Mouse (Mus musculus) kidney, postnatal 4 days (tissue): ENCODE measurements around the gene Cic.
"Not testable (repeated sequence)": the region's sequence is repeated elsewhere in the genome, so short reads cannot be mapped to it uniquely, and the experiment has no call there.

ENCODE experiments used
- DNase-seq, 2 experiments: peaks; one replicate each; pipeline ENCODE4 v3.0.0; 2021; ENCODE audit warnings: mixed read lengths in 2 of 2

Cic gene

GRCm38 (mm10) chr7:25309425-25309824, 41.9 kb downstream of the Cic start:
- no peak for DNase-seq

- DNase-seq, result no peak
Observed at GRCm38 (mm10) chr7:25311193-25311592, 43.7 kb downstream of the Cic start.

GRCm38 (mm10) chr7:25313325-25313724, 45.8 kb downstream of the Cic start:
- DNase-seq, result no peak

GRCm38 (mm10) chr7:25314606-25315305, 47.3 kb downstream of the Cic start:
- no peak for DNase-seq

- DNase-seq, result peak; percentile 45 to 50
Observed at GRCm38 (mm10) chr7:25315306-25316041, 48.0 kb downstream of the Cic start.

- DNase-seq, result peak; percentile 98
Observed at GRCm38 (mm10) chr7:25316532-25317445, 49.3 kb downstream of the Cic start, which contains the start of gene Megf8. TSS of gene Megf8 (plus strand) at chr7:25317164.

GRCm38 (mm10) chr7:25317446-25317999, 50.0 kb downstream of the Cic start:
- peak; percentile 35 to 42 for DNase-seq

GRCm38 (mm10) chr7:25322058-25322484, 54.6 kb downstream of the Cic start:
- peak; percentile 80 to 85 for DNase-seq

GRCm38 (mm10) chr7:25323219-25323618, 55.7 kb downstream of the Cic start:
- no peak for DNase-seq

- DNase-seq, result not testable (repeated sequence)
Observed at GRCm38 (mm10) chr7:25325431-25325830, 57.9 kb downstream of the Cic start.

GRCm38 (mm10) chr7:25326233-25326632, 58.7 kb downstream of the Cic start:
- peak in 1 of 2 experiments; percentile 22 for DNase-seq

- peak; percentile 88 to 91 for DNase-seq
Observed at GRCm38 (mm10) chr7:25333596-25334307, 66.2 kb downstream of the Cic start.

- no peak for DNase-seq
Observed at GRCm38 (mm10) chr7:25334472-25334871, 67.0 kb downstream of the Cic start.

GRCm38 (mm10) chr7:25339329-25339728, 71.8 kb downstream of the Cic start:
- DNase-seq, result no peak

- no peak for DNase-seq
Observed at GRCm38 (mm10) chr7:25341000-25341784, 73.7 kb downstream of the Cic start.
